Mouse (Mus musculus): ENCODE results near the gene Oasl2. TPM values are rescaled to one million over a fixed set of nuclear protein-coding genes. Genes with fewer than 3 reads are reported as not detected.
"Not testable (repeated sequence)": the region's sequence is repeated elsewhere in the genome, so short reads cannot be mapped to it uniquely, and the experiment has no call there.

Gene Oasl2
- polyA plus RNA-seq, 1 experiment from 2014 or later = 1.8 TPM

DNA sequence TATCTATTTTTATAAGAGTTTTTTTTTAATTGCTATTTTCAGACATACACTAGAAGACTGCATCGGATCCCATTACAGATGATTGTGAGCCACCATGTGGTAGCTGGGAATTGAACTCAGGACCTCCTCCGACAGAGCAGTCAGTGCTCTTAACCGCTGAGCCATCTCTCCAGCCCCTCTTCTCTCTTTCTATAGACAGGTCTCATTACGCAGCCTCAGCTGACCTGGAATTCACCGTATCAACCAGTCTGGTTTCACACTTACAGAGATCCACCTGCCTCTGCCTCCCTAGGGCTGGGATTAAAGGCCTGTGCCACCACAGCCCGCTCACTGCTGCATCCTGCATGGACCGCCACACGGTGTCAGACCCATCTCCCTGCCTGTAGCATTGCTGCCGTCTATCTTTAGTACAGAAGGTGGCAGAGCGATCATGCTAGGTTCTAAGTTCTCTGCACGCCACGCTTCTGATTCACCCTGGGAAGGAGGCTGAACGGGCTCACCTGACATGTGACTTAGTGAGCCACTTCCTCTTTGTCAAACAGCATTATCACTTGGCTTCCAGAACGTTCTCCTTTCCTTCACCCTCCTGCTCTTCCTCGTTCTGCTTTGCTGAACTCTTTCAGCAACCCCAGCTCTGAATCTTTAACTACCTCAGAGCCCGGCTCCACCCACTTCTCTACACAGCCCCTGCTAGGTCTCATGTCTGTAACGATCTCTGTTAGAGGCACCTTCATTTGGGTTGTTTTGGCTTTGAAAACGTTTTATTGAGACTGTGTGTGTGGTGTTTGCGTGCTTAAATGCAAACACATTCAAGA is 25.0 kb downstream of the Oasl2 start:
- H3K27ac ChIP-seq (ENCODE audit: low read depth, low read length) = no peak overlapping the region
- no peak for DNase-seq (ENCODE audit: low spot score)
- H3K4me2 ChIP-seq (ENCODE audit: low read depth) = no peak overlapping the region
- H3K9me3 ChIP-seq (ENCODE audit: control insufficient read depth, low read length) = no peaks in the 10 kb centered on the region
- H3K4me1 ChIP-seq (ENCODE audit: control insufficient read depth, insufficient read depth, low read length) = no peaks in the 10 kb centered on the region
- no peak for ATAC-seq (ENCODE audit: insufficient read depth, low FRiP score, low TSS enrichment)
- no peak overlapping the region for H3K9ac ChIP-seq (ENCODE audit: low read length)
- 84% methylated on average over 19 of the region's 19 CpGs for WGBS
- H3K27me3 ChIP-seq (ENCODE audit: control insufficient read depth, insufficient read depth, low read length) = no peaks in the 10 kb centered on the region
- H3K36me3 ChIP-seq (ENCODE audit: control insufficient read depth, insufficient read depth, low read length) = no peaks in the 10 kb centered on the region
- H3K4me3 ChIP-seq (ENCODE audit: low read depth, low read length) = no peak overlapping the region

- no peak overlapping the region for H3K9ac ChIP-seq (ENCODE audit: low read length)
- WGBS = 69% methylated on average over 10 of the region's 10 CpGs
- no peaks in the 10 kb centered on the region for H3K36me3 ChIP-seq (ENCODE audit: control insufficient read depth, insufficient read depth, low read length)
- no peaks in the 10 kb centered on the region for H3K27me3 ChIP-seq (ENCODE audit: control insufficient read depth, insufficient read depth, low read length)
- no peak overlapping the region for H3K27ac ChIP-seq (ENCODE audit: low read depth, low read length)
- ATAC-seq (ENCODE audit: insufficient read depth, low FRiP score, low TSS enrichment) (no peak), DNase-seq (ENCODE audit: low spot score) (no peak)
- no peaks in the 10 kb centered on the region for H3K9me3 ChIP-seq (ENCODE audit: control insufficient read depth, low read length)
- H3K4me1 ChIP-seq (ENCODE audit: control insufficient read depth, insufficient read depth, low read length) = no peaks in the 10 kb centered on the region
- no peak overlapping the region for H3K4me3 ChIP-seq (ENCODE audit: low read depth, low read length)
- no peak overlapping the region for H3K4me2 ChIP-seq (ENCODE audit: low read depth)
These were observed 25.6 kb downstream of the Oasl2 start for GRCm38 (mm10) chr5:114922366-114922731.

DNA sequence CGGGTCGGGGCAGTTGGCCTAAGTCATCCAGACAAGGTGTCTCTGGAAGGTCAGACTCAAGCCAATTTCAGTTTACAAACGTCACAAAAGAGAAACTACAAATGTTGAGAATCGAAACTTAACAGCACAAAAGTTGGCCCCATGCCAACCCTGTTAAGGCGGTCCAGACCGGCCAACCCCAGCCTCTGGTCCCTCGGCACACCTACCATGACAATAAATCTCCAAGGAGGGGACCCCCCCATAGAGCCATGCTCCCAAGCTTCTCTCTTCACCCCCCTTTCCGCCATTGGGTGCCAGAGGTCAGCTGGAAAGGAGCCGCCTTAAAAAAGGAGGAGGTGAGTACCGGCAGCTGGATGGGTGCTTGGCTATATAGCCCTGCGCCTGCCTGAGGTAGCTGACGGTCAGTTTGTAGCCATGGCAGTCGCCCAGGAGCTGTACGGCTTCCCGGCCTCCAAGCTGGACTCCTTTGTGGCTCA is 26.3 kb downstream of the Oasl2 start, which contains the start of gene Oasl1:
Gene Oasl1 (plus strand): TSS at position 243 of the 476 bp plus-strand sequence.
- no peak within 1 kb of the TSS for H3K9ac ChIP-seq (ENCODE audit: low read length)
- H3K36me3 ChIP-seq (ENCODE audit: control insufficient read depth, insufficient read depth, low read length) = no peaks in the 10 kb centered on the region
- WGBS = 59% methylated on average over 15 of the region's 15 CpGs
- H3K9me3 ChIP-seq (ENCODE audit: control insufficient read depth, low read length) = no peaks in the 10 kb centered on the region
- DNase-seq (ENCODE audit: low spot score) = no peak
- H3K4me2 ChIP-seq (ENCODE audit: low read depth) = no peak within 1 kb of the TSS
- no peak within 1 kb of the TSS for H3K27ac ChIP-seq (ENCODE audit: low read depth, low read length)
- no peaks in the 10 kb centered on the region for H3K4me1 ChIP-seq (ENCODE audit: control insufficient read depth, insufficient read depth, low read length)
- H3K4me3 ChIP-seq (ENCODE audit: low read depth, low read length) = no peak within 1 kb of the TSS
- H3K27me3 ChIP-seq (ENCODE audit: control insufficient read depth, insufficient read depth, low read length) = no peaks in the 10 kb centered on the region
- no peak for ATAC-seq (ENCODE audit: insufficient read depth, low FRiP score, low TSS enrichment)

DNA sequence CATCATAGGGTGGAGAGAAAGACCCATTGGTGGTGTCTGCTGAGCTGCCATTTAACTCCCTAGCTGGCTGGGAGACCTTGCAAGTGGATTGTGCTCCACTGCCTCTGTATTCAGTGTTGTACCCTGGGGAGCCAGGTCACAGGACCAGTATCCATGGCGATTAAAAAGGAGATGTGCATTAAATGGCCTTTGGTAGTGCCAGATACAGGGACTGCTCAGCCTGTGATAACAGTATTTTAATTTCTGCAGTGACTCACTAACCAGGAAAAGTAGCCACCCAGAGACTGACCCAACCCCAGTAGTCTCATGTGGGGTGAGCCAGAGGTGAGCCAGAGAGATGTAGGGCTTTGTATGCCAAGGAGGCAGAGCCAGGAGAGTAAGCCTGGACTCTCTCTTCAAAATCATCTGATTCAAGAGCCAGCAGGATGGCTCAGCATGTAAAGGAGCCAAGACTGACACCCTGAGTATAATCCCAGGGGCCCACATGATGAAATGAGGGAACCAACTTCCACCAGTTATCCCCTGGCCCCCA is 29.5 kb downstream of the Oasl2 start:
- Histone ChIP-seq H3K4me3 (ENCODE audit: low read depth, low read length) (no peak overlapping the region), H3K4me2 (ENCODE audit: low read depth) (no peak overlapping the region), H3K4me1 (ENCODE audit: control insufficient read depth, insufficient read depth, low read length) (no peaks in the 10 kb centered on the region), H3K36me3 (ENCODE audit: control insufficient read depth, insufficient read depth, low read length) (no peaks in the 10 kb centered on the region), H3K27ac (ENCODE audit: low read depth, low read length) (no peak overlapping the region), H3K9ac (ENCODE audit: low read length) (no peak overlapping the region), H3K27me3 (ENCODE audit: control insufficient read depth, insufficient read depth, low read length) (no peaks in the 10 kb centered on the region), H3K9me3 (ENCODE audit: control insufficient read depth, low read length) (no peaks in the 10 kb centered on the region)
- 65% methylated on average over 1 of the region's 1 CpGs for WGBS
- ATAC-seq (ENCODE audit: insufficient read depth, low FRiP score, low TSS enrichment) (no peak), DNase-seq (ENCODE audit: low spot score) (no peak)

- ATAC-seq (ENCODE audit: insufficient read depth, low FRiP score, low TSS enrichment) = no peak
- 84% methylated on average over 9 of the region's 9 CpGs for WGBS
These were observed 30.0 kb downstream of the Oasl2 start for GRCm38 (mm10) chr5:114926753-114927152.

GRCm38 (mm10) chr5:114931626-114932025 is 34.9 kb downstream of the Oasl2 start:
- WGBS = 67% methylated on average over 5 of the region's 5 CpGs
- Histone ChIP-seq H3K4me1 (ENCODE audit: control insufficient read depth, insufficient read depth, low read length) (no peaks in the 10 kb centered on the region), H3K27me3 (ENCODE audit: control insufficient read depth, insufficient read depth, low read length) (no peaks in the 10 kb centered on the region), H3K9ac (ENCODE audit: low read length) (no peak overlapping the region), H3K4me3 (ENCODE audit: low read depth, low read length) (no peak overlapping the region), H3K27ac (ENCODE audit: low read depth, low read length) (no peak overlapping the region), H3K4me2 (ENCODE audit: low read depth) (no peak overlapping the region), H3K36me3 (ENCODE audit: control insufficient read depth, insufficient read depth, low read length) (no peaks in the 10 kb centered on the region), H3K9me3 (ENCODE audit: control insufficient read depth, low read length) (no peaks in the 10 kb centered on the region)
- ATAC-seq (ENCODE audit: insufficient read depth, low FRiP score, low TSS enrichment) = no peak
- DNase-seq (ENCODE audit: low spot score) = no peak

More at GRCm38 (mm10) chr5:114926753-114927152, 30.0 kb downstream of the Oasl2 start:
- no peak for DNase-seq (ENCODE audit: low spot score)
- Histone ChIP-seq H3K27ac (ENCODE audit: low read depth, low read length) (no peak overlapping the region), H3K9ac (ENCODE audit: low read length) (no peak overlapping the region), H3K4me1 (ENCODE audit: control insufficient read depth, insufficient read depth, low read length) (no peaks in the 10 kb centered on the region), H3K4me3 (ENCODE audit: low read depth, low read length) (no peak overlapping the region), H3K4me2 (ENCODE audit: low read depth) (no peak overlapping the region), H3K9me3 (ENCODE audit: control insufficient read depth, low read length) (no peaks in the 10 kb centered on the region), H3K36me3 (ENCODE audit: control insufficient read depth, insufficient read depth, low read length) (no peaks in the 10 kb centered on the region), H3K27me3 (ENCODE audit: control insufficient read depth, insufficient read depth, low read length) (no peaks in the 10 kb centered on the region)

- Histone ChIP-seq H3K9ac (ENCODE audit: low read length) (no peak overlapping the region), H3K27me3 (ENCODE audit: control insufficient read depth, insufficient read depth, low read length) (no peaks in the 10 kb centered on the region), H3K9me3 (ENCODE audit: control insufficient read depth, low read length) (no peaks in the 10 kb centered on the region), H3K4me1 (ENCODE audit: control insufficient read depth, insufficient read depth, low read length) (no peaks in the 10 kb centered on the region), H3K36me3 (ENCODE audit: control insufficient read depth, insufficient read depth, low read length) (no peaks in the 10 kb centered on the region), H3K27ac (ENCODE audit: low read depth, low read length) (no peak overlapping the region), H3K4me2 (ENCODE audit: low read depth) (no peak overlapping the region), H3K4me3 (ENCODE audit: low read depth, low read length) (no peak overlapping the region)
- WGBS = 88% methylated on average over 8 of the region's 8 CpGs
- ATAC-seq (ENCODE audit: insufficient read depth, low FRiP score, low TSS enrichment) (no peak), DNase-seq (ENCODE audit: low spot score) (no peak)
These were observed 36.5 kb downstream of the Oasl2 start for GRCm38 (mm10) chr5:114933206-114933605.

DNA sequence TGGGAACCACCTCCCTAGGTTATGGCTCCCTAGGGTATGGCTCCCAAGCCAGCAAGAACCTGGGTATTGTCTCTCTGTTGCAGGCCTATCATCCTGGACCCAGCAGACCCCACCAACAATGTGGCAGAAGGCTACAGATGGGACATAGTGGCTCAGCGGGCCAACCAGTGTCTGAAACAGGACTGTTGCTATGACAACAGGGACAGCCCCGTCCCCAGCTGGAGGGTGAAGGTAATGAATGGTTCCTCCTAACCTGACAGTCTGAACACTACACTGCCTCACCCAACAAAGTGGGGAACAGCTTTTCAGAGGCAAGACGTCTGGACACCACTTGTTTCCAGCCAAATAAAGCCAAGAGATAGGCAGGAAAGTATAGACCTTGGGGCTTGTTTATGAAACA is 39.1 kb downstream of the Oasl2 start:
- no peak overlapping the region for H3K4me3 ChIP-seq (ENCODE audit: low read depth, low read length)

GRCm38 (mm10) chr5:114941138-114941537 is 44.4 kb downstream of the Oasl2 start:
- not testable (repeated sequence) for H3K36me3 ChIP-seq (ENCODE audit: control insufficient read depth, insufficient read depth, low read length); H3K4me3 ChIP-seq (ENCODE audit: low read depth, low read length); ATAC-seq (ENCODE audit: insufficient read depth, low FRiP score, low TSS enrichment); H3K27me3 ChIP-seq (ENCODE audit: control insufficient read depth, insufficient read depth, low read length); DNase-seq (ENCODE audit: low spot score); H3K4me1 ChIP-seq (ENCODE audit: control insufficient read depth, insufficient read depth, low read length); H3K9me3 ChIP-seq (ENCODE audit: control insufficient read depth, low read length); H3K4me2 ChIP-seq (ENCODE audit: low read depth); H3K27ac ChIP-seq (ENCODE audit: low read depth, low read length); H3K9ac ChIP-seq (ENCODE audit: low read length)
- WGBS = 56% methylated on average over 3 of the region's 3 CpGs

More for the DNA sequence above, 39.1 kb downstream of the Oasl2 start:
- no peaks in the 10 kb centered on the region for H3K9me3 ChIP-seq (ENCODE audit: control insufficient read depth, low read length)
- DNase-seq (ENCODE audit: low spot score) (peak; percentile 48), ATAC-seq (ENCODE audit: insufficient read depth, low FRiP score, low TSS enrichment) (no peak)
- no peaks in the 10 kb centered on the region for H3K27me3 ChIP-seq (ENCODE audit: control insufficient read depth, insufficient read depth, low read length)
- 15% methylated on average over 3 of the region's 3 CpGs for WGBS
- no peak overlapping the region for H3K4me2 ChIP-seq (ENCODE audit: low read depth)
- H3K9ac ChIP-seq (ENCODE audit: low read length) = no peak overlapping the region
- no peaks in the 10 kb centered on the region for H3K36me3 ChIP-seq (ENCODE audit: control insufficient read depth, insufficient read depth, low read length)
- 0 out of 2 replicates have a peak overlapping the region, but pooled peaks have one; percentile 27 for H3K27ac ChIP-seq (ENCODE audit: low read depth, low read length)
- H3K4me1 ChIP-seq (ENCODE audit: control insufficient read depth, insufficient read depth, low read length) = no peaks in the 10 kb centered on the region
